ENCODE assay signal across 8 mouse cellular contexts in the genomic region with DNA sequence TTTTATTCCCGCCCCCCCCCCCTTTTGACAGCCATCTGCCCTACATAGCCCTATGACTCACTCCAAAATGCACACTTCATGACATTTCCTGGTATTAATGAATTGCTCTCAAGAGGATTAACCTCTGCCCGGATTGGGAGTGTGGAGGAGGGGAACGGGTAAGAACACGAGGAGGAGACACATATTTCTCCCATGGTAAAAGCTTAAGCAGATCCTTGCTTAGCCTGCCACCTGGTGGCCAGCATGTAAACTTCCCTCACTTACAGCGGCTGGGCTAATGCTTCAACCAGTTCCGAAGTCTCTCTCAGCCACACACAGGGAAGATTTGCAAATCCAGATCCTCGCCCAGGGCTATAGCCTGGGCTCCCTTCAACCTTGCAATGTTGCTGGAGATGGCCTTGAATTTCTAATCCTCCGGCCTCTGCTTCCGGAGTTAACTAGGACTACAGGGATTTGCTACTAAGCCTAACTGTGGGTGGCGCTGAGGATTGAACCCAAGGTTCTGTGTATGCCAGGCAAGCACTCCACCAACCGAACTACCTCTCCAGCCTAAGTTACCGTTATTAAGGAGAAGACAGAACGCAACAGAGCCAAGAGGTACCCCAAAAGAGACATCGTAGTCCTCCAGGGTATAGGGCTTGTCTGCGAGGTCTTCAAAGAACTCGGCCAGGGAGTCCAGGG. TPM values are rescaled to one million over a fixed set of nuclear protein-coding genes. Genes with fewer than 3 reads are reported as not detected.
DNase-seq lines count a peak whose midpoint lies in the region; ATAC-seq and TF ChIP-seq lines count a peak whose summit lies in the region.

No protein-coding gene starts in this region.

- peaks cover 71% of the 10 kb centered on the region for H3K36me3 ChIP-seq in heart, embryonic 13.5 days
- 0 out of 2 replicates have a peak, but pooled peaks cover 10% of the 10 kb centered on the region for H3K36me3 ChIP-seq in kidney, postnatal 0 days (ENCODE audit: insufficient read depth, low read length)
- peaks cover 28% of the 10 kb centered on the region for H3K36me3 ChIP-seq in liver, embryonic 11.5 days (ENCODE audit: control insufficient read depth, insufficient read depth, low read length)
- peaks cover 5% of the 10 kb centered on the region; the same call in 1 of the 2 replicates for H3K36me3 ChIP-seq in stomach, embryonic 14.5 days (ENCODE audit: control insufficient read depth, insufficient read depth, low read length)

- no peaks in the 10 kb centered on the region for H3K27me3 ChIP-seq in heart, embryonic 13.5 days (replicated peaks)
- no peaks in the 10 kb centered on the region for H3K27me3 ChIP-seq in kidney, postnatal 0 days (ENCODE audit: insufficient read depth, low read length)
- no peaks in the 10 kb centered on the region for H3K27me3 ChIP-seq in liver, embryonic 11.5 days (replicated peaks; ENCODE audit: control insufficient read depth, insufficient read depth, low read length)
- H3K27me3 ChIP-seq in stomach, embryonic 14.5 days (ENCODE audit: control insufficient read depth, insufficient read depth, low read length), result no peaks in the 10 kb centered on the region

- H3K27ac ChIP-seq in heart, embryonic 13.5 days (replicated peaks), result no peak overlapping the region
- H3K27ac ChIP-seq in kidney, postnatal 0 days, result 0 out of 2 replicates have a peak overlapping the region, but pooled peaks have one; percentile 65
- H3K27ac ChIP-seq in liver, embryonic 11.5 days (ENCODE audit: low read depth, low read length), result no peak overlapping the region; the same call in 1 of the 2 replicates
- H3K27ac ChIP-seq in stomach, embryonic 14.5 days (ENCODE audit: low read length), result no peak overlapping the region

- H3K4me3 ChIP-seq in heart, embryonic 13.5 days, result peak overlapping the region; percentile 20
- no peak overlapping the region for H3K4me3 ChIP-seq in kidney, postnatal 0 days (replicated peaks; ENCODE audit: low read depth, low read length)
- no peak overlapping the region for H3K4me3 ChIP-seq in liver, embryonic 11.5 days (ENCODE audit: low read depth, low read length)
- no peak overlapping the region for H3K4me3 ChIP-seq in stomach, embryonic 14.5 days (ENCODE audit: low read depth, low read length)

- peak; percentile 74 for ATAC-seq in heart, embryonic 13.5 days (ENCODE audit: extremely low read depth, insufficient number of reproducible peaks, low FRiP score, low TSS enrichment)
- peak; percentile 94 for ATAC-seq in kidney, postnatal 0 days (replicated peaks; ENCODE audit: low FRiP score, low read depth)
- peak; percentile 72 for ATAC-seq in liver, embryonic 11.5 days (replicated peaks; ENCODE audit: low FRiP score)
- ATAC-seq in stomach, embryonic 14.5 days (ENCODE audit: insufficient number of reproducible peaks, insufficient read depth, low FRiP score, low read depth), result peak; percentile 88

- H3K9ac ChIP-seq in heart, embryonic 13.5 days, result no peak overlapping the region; the same call in 1 of the 2 replicates
- H3K9ac ChIP-seq in kidney, postnatal 0 days (ENCODE audit: low read depth, low read length), result no peak overlapping the region
- no peak overlapping the region for H3K9ac ChIP-seq in liver, embryonic 11.5 days (ENCODE audit: low read depth, low read length)
- H3K9ac ChIP-seq in stomach, embryonic 14.5 days (replicated peaks; ENCODE audit: low read depth, low read length), result no peak overlapping the region

- WGBS in heart, embryonic 13.5 days, result 43% methylated on average over 16 of the region's 16 CpGs
- WGBS in kidney, postnatal 0 days, result 45% methylated on average over 16 of the region's 16 CpGs
- WGBS in liver, embryonic 11.5 days, result 44% methylated on average over 16 of the region's 16 CpGs
- 44% methylated on average over 16 of the region's 16 CpGs for WGBS in stomach, embryonic 14.5 days

- H3K4me1 ChIP-seq in heart, embryonic 13.5 days, result peaks cover 9% of the 10 kb centered on the region
- H3K4me1 ChIP-seq in kidney, postnatal 0 days (replicated peaks; ENCODE audit: insufficient read depth, low read length), result 0 out of 2 replicates have a peak, but pooled peaks cover 4% of the 10 kb centered on the region
- H3K4me1 ChIP-seq in liver, embryonic 11.5 days (replicated peaks; ENCODE audit: control insufficient read depth, insufficient read depth, low read length), result peaks cover 14% of the 10 kb centered on the region
- peaks cover 3% of the 10 kb centered on the region; the same call in 1 of the 2 replicates for H3K4me1 ChIP-seq in stomach, embryonic 14.5 days (ENCODE audit: control insufficient read depth, insufficient read depth, low read length)

- H3K9me3 ChIP-seq in heart, embryonic 13.5 days, result no peaks in the 10 kb centered on the region
- H3K9me3 ChIP-seq in kidney, postnatal 0 days (replicated peaks; ENCODE audit: low read length), result no peaks in the 10 kb centered on the region
- H3K9me3 ChIP-seq in liver, embryonic 11.5 days (ENCODE audit: control insufficient read depth, low read length), result no peaks in the 10 kb centered on the region
- no peaks in the 10 kb centered on the region for H3K9me3 ChIP-seq in stomach, embryonic 14.5 days (ENCODE audit: control insufficient read depth, low read depth, low read length)

- peak; percentile 96 for TF ChIP-seq CTCF in kidney, postnatal 0 days (IDR thresholded peaks at IDR 0.05; ENCODE audit: low read depth)

- H3K4me2 ChIP-seq in heart, embryonic 13.5 days, result peak overlapping the region; percentile 56
- H3K4me2 ChIP-seq in kidney, postnatal 0 days (ENCODE audit: low read length), result peak overlapping the region; percentile 21; the same call in 1 of the 2 replicates
- peak overlapping the region; percentile 30; the same call in 1 of the 2 replicates for H3K4me2 ChIP-seq in liver, embryonic 11.5 days
- H3K4me2 ChIP-seq in stomach, embryonic 14.5 days (replicated peaks; ENCODE audit: low read depth, low read length), result no peak overlapping the region; the same call in 1 of the 2 replicates

- peak; percentile 20 to 48 for DNase-seq in CD8-positive naive resting alpha-beta T cell, adult 2 months (ENCODE audit: low read depth in 2 of 2, low spot score in 2 of 2)
- peak; percentile 53 for DNase-seq in c-Kit-negative CD71-positive TER-119-positive erythroid progenitor cells, embryonic 14.5 days (ENCODE audit: low read depth, low spot score)
- peak; percentile 73 for DNase-seq in fibroblast of lung, adult 2 months (ENCODE audit: low read depth)
- peak; percentile 98 for DNase-seq in kidney, postnatal 0 days (ENCODE audit: low spot score)
- peak; percentile 69 for DNase-seq in liver, embryonic 11.5 days (ENCODE audit: low spot score)
- DNase-seq in natural killer cell, adult 2 months (ENCODE audit: low spot score in 2 of 2), result peak; percentile 42 to 53

RNA-seq across cellular contexts. Expression of a gene that starts 8.5 kb away (rescaled TPM):
- 60.9 and 64.0 TPM in 2 replicates for polyA plus RNA-seq in heart, embryonic 13.5 days (2015; fragmentation: Nextera tagmentation; extraction: Ambion mirVana)
- 55.2 and 55.8 TPM in 2 replicates for polyA plus RNA-seq in kidney, postnatal 0 days (2015; fragmentation: Nextera tagmentation; extraction: Ambion mirVana)
- polyA plus RNA-seq in liver, embryonic 11.5 days (2014; fragmentation: Nextera tagmentation; extraction: Ambion mirVana), result 82.8 and 91.1 TPM in 2 replicates
- polyA plus RNA-seq in stomach, embryonic 14.5 days (2014; fragmentation: Nextera tagmentation; extraction: Ambion mirVana), result 44.1 and 49.6 TPM in 2 replicates

RNA-seq across cellular contexts. Expression of a gene that starts 47.1 kb away (rescaled TPM):
- 21.6 and 22.7 TPM in 2 replicates for polyA plus RNA-seq in heart, embryonic 13.5 days (2015; fragmentation: Nextera tagmentation; extraction: Ambion mirVana)
- polyA plus RNA-seq in kidney, postnatal 0 days (2015; fragmentation: Nextera tagmentation; extraction: Ambion mirVana), result 24.9 and 25.5 TPM in 2 replicates
- polyA plus RNA-seq in liver, embryonic 11.5 days (2014; fragmentation: Nextera tagmentation; extraction: Ambion mirVana), result 14.0 and 14.2 TPM in 2 replicates
- polyA plus RNA-seq in stomach, embryonic 14.5 days (2014; fragmentation: Nextera tagmentation; extraction: Ambion mirVana), result 35.7 and 38.6 TPM in 2 replicates

Comparison
In these comparisons a context has a peak if more than half of its experiments do, and no peak if none do; other contexts are left out.
1. DNase-seq: peak in every context shown above with its lines; median percentile 98 in kidney, postnatal 0 days; 73 in fibroblast of lung, adult 2 months; 69 in liver, embryonic 11.5 days; 53 in c-Kit-negative CD71-positive TER-119-positive erythroid progenitor cells, embryonic 14.5 days; 48 in natural killer cell, adult 2 months; 34 in CD8-positive naive resting alpha-beta T cell, adult 2 months.